Mouse (Mus musculus) c-Kit-positive CD71-positive TER-119-positive erythroid progenitor cells, embryonic 14.5 days (primary cell): ENCODE measurements around the gene Pde4dip.
A peak's percentile ranks its signal among the peaks of the same experiment; 100 is the strongest.

Experiments used
- DNase-seq: peaks from one replicate; pipeline ENCODE4 v3.0.0-alpha.2; 2013; ENCODE audit warnings: low spot score

The Pde4dip gene

DNA sequence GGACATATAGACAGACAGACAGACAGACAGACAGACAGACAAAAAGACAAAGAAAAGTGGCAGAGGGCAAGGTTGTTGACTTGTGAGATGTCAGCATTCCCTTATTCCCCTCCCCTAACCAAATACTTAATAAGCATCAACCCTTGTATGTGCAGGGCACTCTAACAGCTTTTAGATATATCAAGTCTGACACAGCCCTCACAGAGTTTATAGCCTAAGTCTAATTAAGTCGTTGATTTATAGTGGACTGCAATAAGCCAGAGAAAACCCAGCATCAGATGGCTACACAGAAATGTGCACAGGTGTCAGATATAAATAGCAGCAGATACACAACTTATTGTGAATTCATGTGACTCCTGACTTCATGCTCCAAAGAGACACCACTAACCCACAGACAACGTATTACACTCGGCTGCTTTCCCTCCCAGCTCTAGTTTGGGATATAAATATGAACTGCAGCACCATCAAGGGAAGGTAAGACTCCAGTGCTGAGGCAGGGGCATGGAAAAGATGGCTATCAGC is 87.3 kb downstream of the Pde4dip start:
- no peak for DNase-seq

GRCm38 (mm10) chr3:97800657-97801056 is 87.8 kb downstream of the Pde4dip start:
- DNase-seq, result no peak

- DNase-seq, result no peak
These were observed 88.5 kb downstream of the Pde4dip start for GRCm38 (mm10) chr3:97800004-97800403.

DNA sequence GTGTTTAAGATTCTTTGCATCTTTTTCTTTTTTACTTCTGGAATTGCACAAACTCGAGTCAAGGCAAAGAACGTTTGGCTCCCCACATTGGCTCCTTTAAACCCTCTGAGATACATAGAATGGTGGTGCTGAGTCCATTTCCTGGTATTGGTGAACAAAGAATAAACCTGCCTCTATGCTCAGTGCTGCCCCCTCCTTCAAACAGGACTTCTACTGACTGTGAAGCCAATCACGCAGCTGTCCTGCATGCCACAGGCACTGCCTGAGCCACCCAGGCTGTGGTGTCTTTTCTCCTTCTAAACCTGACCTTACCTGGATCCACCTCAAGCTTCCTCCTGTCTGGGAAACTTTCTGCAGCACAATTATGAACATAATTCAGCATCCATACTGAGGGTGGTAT is 89.2 kb downstream of the Pde4dip start:
- DNase-seq, result no peak

GRCm38 (mm10) chr3:97797371-97797770 is 91.1 kb downstream of the Pde4dip start:
- DNase-seq, result no peak

- no peak for DNase-seq
These were observed 94.5 kb downstream of the Pde4dip start for GRCm38 (mm10) chr3:97793995-97794394.

DNA sequence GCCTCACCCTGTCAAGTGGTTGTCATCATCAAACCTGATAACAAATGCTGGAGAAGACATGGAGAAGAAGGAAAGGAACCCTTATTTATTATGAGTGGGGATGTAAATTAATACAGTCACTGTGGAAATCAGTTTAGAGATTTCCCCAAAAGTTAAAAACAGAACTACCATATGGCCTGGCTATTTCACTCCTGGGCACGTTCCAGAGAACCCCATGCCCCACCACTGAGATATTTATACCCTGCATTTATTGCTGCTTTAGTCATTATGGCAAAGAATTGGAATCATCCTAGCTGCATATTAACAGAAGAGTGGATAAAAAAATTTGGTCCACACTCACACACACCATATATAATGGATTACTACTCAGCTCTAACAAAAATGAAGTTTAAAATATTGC is 98.4 kb downstream of the Pde4dip start:
- DNase-seq, result no peak

DNA sequence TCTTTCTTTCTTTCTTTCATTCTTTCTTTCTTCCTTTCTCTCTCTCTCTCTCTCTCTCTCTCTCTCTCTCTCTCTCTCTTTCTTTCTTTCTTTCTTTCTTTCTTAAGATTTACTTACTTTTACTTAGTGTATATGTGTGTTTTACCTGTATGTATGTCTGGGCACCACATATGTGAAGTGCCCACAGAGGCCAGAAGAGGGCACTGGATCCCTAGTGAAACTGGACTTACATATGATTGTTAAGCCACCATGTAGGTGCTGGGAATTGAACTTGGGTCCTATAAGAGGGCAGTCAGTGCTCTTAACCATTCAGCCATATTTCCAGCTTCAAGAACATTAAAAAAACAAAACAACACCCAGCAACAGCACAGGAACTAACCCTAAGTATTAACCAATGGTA is 99.2 kb downstream of the Pde4dip start:
- no peak for DNase-seq

DNA sequence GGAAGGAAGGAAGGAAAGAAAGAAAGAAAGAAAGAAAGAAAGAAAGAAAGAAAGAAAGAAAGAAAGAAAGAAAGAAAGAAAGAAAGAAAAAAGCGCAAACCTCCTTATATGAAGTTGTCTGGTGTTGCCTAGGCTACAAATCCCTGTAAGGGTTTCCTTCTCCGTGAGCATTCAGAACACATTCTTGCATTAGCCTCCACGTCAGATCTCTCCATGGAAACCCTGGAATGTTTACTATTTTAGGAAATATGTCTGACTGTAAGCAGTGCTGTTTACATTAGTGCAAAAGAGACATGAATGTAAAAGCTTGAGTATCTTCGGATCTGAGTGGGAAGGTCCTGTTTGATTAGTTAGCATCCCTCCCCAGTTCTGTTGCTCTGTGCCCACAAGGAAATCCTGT is 112.3 kb downstream of the Pde4dip start:
- DNase-seq, result no peak

GRCm38 (mm10) chr3:97775742-97776141 is 112.8 kb downstream of the Pde4dip start:
- DNase-seq, result no peak

DNA sequence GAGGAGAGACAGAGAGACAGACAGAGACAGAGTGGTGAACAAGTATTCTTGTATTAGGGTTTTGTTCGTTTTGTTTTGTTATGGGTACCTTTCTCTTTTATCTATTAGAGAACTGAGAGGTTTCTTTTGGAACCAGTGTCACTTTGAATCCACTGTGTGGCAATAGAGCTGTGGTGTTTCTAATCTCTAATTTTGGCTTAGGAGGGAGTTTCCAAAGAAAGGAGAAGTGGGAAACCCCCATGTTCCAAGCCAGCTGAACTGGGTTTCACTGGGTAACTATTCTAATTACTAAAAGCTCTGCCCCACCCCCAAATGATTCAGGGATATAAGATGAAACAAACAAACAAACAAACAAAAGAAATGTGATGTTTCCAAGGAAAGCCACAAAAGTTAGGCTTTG is 113.6 kb downstream of the Pde4dip start:
- DNase-seq, result no peak

DNA sequence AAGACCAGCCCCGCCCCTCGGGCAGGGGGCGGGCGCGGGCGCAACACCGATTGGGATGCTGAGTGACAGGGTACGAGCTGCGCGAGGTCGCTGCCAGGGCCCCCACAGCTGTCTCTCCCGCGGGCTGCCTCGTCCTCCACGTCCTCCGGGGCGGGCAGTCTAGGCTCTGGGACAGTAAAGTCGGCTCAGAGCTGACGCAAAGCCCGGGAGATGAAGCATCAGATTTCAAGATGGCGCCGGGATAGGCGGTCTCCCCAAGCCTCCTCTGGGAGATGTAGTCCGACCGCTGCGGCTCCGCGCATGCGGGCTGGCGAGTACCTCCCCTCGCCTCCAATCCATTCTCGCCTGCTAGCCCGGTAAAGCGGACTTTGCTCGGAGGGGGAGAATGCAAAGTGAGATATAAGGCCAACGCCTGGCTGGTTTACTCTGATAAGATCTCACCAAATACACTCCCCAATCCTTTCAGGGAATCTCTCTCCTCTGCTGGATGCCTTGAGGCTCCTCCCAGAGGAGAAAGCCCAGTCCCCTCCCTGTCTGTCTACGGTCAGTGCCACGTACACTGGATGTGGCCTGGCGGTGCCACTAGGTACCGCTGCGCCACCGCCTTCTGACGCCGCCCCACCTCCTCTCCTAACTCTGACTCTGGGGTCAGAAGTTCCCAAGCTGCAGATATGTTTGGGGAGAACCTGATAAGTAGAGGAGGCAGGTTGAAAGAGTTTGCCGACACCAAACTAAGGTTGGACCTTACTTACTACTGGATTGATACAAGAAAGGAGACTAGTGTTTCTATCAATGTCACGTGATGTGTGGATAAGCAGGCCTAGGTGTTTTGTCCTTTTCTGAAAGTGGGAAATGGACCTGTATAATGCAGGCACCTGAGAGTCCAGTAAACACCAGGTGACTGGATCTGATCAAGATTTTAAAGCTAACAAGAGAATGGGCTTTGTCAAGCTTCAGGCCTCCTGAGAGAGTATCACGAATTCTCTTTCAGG is 120.4 kb downstream of the Pde4dip start:
- peak; percentile 67 for DNase-seq

- no peak for DNase-seq
These were observed 121.3 kb downstream of the Pde4dip start for GRCm38 (mm10) chr3:97767041-97767770.

DNA sequence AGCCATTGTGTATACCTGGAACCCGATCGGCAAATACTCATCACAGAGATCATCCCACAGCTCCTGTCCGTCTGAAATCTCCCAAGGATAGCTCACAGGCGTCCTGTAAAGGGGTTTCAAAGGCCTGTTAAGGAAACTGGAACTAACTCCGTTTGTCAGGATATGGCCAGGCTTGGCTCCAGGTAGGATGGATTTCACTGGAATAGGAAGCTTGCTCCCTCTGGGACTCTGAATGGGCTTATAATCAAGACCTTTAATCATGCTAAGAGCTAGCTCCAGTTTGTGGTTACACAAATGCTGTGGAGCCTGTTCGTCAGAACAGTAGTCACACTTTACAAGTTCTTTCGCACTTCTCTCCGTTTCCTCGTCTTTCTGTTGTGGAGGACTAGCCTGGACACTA is 122.0 kb downstream of the Pde4dip start:
- DNase-seq, result no peak

DNA sequence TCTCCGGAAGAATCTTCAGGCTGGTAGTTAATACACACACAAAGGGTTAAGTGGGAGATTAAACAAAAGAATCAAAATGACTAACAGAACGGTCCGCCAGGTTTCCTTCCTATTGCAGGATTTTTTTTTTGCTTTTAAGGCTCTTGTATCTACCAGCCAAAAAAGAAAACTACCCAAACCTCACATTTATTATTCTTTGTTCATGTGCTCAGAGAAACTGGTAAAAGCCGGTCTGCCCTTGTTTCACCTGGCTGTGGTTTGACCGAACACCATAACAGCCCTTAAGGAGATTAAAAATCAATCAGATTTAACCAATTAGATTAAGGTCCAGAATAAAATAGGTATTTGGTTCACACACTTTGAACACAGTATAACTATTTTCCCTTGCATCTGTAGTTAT is 124.4 kb downstream of the Pde4dip start:
- no peak for DNase-seq

DNA sequence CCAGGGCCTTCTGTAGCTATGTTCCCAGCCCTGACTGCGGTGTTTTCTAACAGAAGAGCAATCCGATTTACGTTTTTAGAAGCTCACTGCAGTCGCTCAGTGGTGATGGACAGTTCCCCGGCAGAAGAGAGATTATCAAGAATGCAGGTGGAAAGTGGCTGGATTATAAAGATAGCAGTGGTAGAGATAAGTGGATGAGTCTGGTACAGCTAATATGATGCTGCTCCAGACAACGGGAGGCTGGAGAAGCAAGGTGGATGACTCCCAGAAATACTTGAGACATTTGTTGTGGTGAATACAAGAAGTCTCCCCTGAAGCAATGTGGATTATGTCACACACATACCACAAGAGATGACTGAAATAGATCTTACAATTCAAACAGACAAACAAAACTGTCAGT is 126.6 kb downstream of the Pde4dip start:
- DNase-seq, result no peak

DNA sequence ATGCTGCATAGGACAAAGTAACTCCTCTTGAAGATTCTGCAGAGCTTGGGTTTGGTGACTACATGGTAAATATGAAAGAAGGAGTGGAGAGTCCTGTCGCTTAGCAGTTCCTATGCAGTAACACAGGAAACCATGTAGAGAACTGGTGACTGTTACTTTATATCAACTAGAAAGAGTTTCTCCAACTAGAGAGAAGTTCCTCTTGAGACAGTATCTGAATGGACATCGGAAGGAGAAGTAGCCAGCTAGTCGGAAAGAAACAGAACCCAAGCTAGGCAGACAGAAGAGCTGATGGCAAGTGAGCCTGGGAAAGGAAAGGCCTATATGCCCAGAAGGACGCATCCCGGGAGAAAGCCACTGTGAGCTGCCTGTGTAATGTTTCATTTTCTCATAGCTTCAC is 127.3 kb downstream of the Pde4dip start:
- DNase-seq, result no peak

- DNase-seq, result no peak
These were observed 128.7 kb downstream of the Pde4dip start for GRCm38 (mm10) chr3:97759846-97760245.

DNA sequence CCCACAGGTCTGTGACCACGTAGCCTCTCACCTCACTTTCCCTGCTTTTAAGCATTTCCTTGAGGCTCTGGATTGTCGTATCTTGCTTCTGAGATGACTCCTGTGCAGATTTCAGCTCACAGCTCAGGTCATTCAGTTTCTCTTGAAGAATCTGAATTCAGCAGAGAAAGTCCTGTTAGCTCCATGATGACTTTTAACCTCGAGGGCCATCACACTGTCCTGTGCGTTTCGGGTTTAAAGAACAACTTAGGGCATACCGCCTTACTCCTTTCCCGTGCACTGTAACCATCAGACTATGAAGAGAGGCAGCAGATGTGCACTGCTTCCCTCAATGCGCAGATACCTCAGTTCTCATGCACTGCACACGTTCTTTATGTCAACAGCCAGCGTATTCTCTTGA is 131.0 kb downstream of the Pde4dip start:
- DNase-seq, result no peak

DNA sequence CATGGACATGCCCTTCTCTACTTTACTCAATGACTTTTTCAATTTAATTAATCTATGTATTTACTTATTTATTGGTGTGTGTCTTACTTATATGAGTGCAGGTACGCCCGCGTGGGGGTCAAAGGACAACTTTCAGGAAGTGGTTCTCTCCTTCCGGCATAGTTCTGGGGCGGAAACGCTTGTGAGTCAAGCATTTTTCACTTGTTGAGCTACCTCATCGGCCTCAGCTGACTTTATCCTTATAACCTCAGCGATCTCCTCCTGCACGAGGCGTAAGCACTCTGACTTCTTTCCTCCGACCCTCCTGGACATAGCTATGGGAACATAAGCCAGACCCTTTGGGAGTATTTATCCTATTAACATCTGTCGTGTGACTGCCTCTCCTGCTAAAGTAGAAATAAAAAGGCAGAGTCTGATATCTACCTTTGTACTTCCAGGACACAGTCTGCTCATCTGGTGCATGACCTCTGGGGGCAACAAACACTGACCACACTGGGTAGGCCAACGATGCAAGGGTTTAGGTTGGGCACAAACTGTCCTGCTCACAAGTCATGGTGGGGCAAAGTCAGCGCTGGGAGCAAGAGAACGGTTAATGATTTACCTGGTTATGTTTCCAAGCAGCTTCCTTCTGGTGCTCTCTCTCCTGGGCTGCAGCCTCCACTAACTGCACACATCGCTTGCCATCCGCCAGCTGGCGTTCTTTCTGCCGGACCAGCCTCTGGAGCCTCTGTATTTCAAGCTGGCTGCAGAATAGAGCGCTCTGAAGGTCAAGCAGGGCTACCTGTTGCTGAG is 132.0 kb downstream of the Pde4dip start:
- DNase-seq, result no peak

- DNase-seq, result no peak
These were observed 133.1 kb downstream of the Pde4dip start for GRCm38 (mm10) chr3:97755411-97755810.

GRCm38 (mm10) chr3:97752901-97753300 is 135.6 kb downstream of the Pde4dip start:
- DNase-seq, result no peak
